In genomic region chrX:73922550-73922882, GRCm38 (mm10) we compare ENCODE assay signal across 9 mouse cellular contexts. TPM values are rescaled to one million over a fixed set of nuclear protein-coding genes. Genes with fewer than 3 reads are reported as not detected.
A peak's percentile ranks its signal among the peaks of the same experiment; 100 is the strongest.
DNase-seq lines count a peak whose midpoint lies in the region; ATAC-seq and TF ChIP-seq lines count a peak whose summit lies in the region.
"Had no signal": no experiment of that assay in that cellular context is flagged by ENCODE, and none has a peak within 500 bp of the region (broad histone marks: within the 10 kb centered on the region; RNA-seq: fewer than 3 reads in every experiment).

No protein-coding gene starts in this region.

- peak overlapping the region; percentile 76 for H3K4me2 ChIP-seq in heart, embryonic 12.5 days
- peak overlapping the region; percentile 75 for H3K4me2 ChIP-seq in hindbrain, embryonic 16.5 days (ENCODE audit: low read length)
- peak overlapping the region; percentile 57 for H3K4me2 ChIP-seq in midbrain, postnatal 0 days (ENCODE audit: low read depth, low read length, poor library complexity, severe bottlenecking)

- no peaks in the 10 kb centered on the region for H3K27me3 ChIP-seq in heart, embryonic 12.5 days (replicated peaks)
- no peaks in the 10 kb centered on the region for H3K27me3 ChIP-seq in hindbrain, embryonic 16.5 days (replicated peaks; ENCODE audit: control insufficient read depth, insufficient read depth, low read length)
- no peaks in the 10 kb centered on the region for H3K27me3 ChIP-seq in midbrain, postnatal 0 days (ENCODE audit: insufficient read depth, low read length)

- peak overlapping the region; percentile 63 for H3K4me3 ChIP-seq in heart, embryonic 12.5 days
- H3K4me3 ChIP-seq in bone marrow, adult 2 months (replicated peaks; ENCODE audit: control insufficient read depth, low read depth, low read length), result peak overlapping the region; percentile 73
- peak overlapping the region; percentile 60 for H3K4me3 ChIP-seq in hindbrain, embryonic 16.5 days (ENCODE audit: low read length)
- H3K4me3 ChIP-seq in midbrain, postnatal 0 days (ENCODE audit: low read depth, low read length), result peak overlapping the region; percentile 53

- TF ChIP-seq POLR2A in bone marrow, adult 2 months (IDR thresholded peaks at IDR 0.05; ENCODE audit: borderline replicate concordance, control insufficient read depth, low read depth, low read length), result no peak

- ATAC-seq in heart, embryonic 12.5 days (ENCODE audit: insufficient number of reproducible peaks, low FRiP score), result no peak
- ATAC-seq in hindbrain, embryonic 16.5 days, result no peak
- ATAC-seq in midbrain, postnatal 0 days (ENCODE audit: low FRiP score), result no peak

- no peak for TF ChIP-seq CTCF in bone marrow, adult 2 months (IDR thresholded peaks at IDR 0.05; ENCODE audit: control insufficient read depth, insufficient read depth, low read length)
- TF ChIP-seq CTCF in midbrain, postnatal 0 days (IDR thresholded peaks at IDR 0.05), result no peak

- H3K9ac ChIP-seq in heart, embryonic 12.5 days, result peak overlapping the region; percentile 67; the same call in 1 of the 2 replicates
- H3K9ac ChIP-seq in hindbrain, embryonic 16.5 days (ENCODE audit: low read depth, low read length), result peak overlapping the region; percentile 69; the same call in 1 of the 2 replicates
- H3K9ac ChIP-seq in midbrain, postnatal 0 days (replicated peaks; ENCODE audit: low read length, poor library complexity, severe bottlenecking), result peak overlapping the region; percentile 42; the same call in 1 of the 2 replicates

- no peaks in the 10 kb centered on the region for H3K4me1 ChIP-seq in heart, embryonic 12.5 days (replicated peaks)
- H3K4me1 ChIP-seq in bone marrow, adult 2 months (ENCODE audit: control insufficient read depth, insufficient read depth, low read length), result no peaks in the 10 kb centered on the region; the same call in 1 of the 2 replicates
- no peaks in the 10 kb centered on the region for H3K4me1 ChIP-seq in hindbrain, embryonic 16.5 days (ENCODE audit: control insufficient read depth, insufficient read depth, low read depth, low read length)
- no peaks in the 10 kb centered on the region for H3K4me1 ChIP-seq in midbrain, postnatal 0 days (ENCODE audit: insufficient read depth, low read length)

- 69% methylated on average over 8 of the region's 8 CpGs for WGBS in heart, embryonic 12.5 days
- 59% methylated on average over 8 of the region's 8 CpGs for WGBS in bone marrow, adult 2 months
- 75% methylated on average over 8 of the region's 8 CpGs for WGBS in hindbrain, embryonic 16.5 days
- WGBS in midbrain, postnatal 0 days, result 76% methylated on average over 8 of the region's 8 CpGs

- peak overlapping the region; percentile 45; the same call in 1 of the 2 replicates for H3K27ac ChIP-seq in heart, embryonic 12.5 days (ENCODE audit: poor library complexity, severe bottlenecking)
- 0 out of 2 replicates have a peak overlapping the region, but pooled peaks have one; percentile 59 for H3K27ac ChIP-seq in bone marrow, adult 2 months (ENCODE audit: control insufficient read depth, insufficient read depth, low read depth, low read length, poor library complexity)
- H3K27ac ChIP-seq in hindbrain, embryonic 16.5 days (ENCODE audit: low read depth, low read length), result peak overlapping the region; percentile 82
- H3K27ac ChIP-seq in midbrain, postnatal 0 days (ENCODE audit: low read depth, low read length), result peak overlapping the region; percentile 71
- H3K27ac ChIP-seq: macrophage had no signal

- H3K9me3 ChIP-seq in heart, embryonic 12.5 days (replicated peaks), result no peaks in the 10 kb centered on the region
- H3K9me3 ChIP-seq in hindbrain, embryonic 16.5 days (ENCODE audit: control insufficient read depth, low read length), result no peaks in the 10 kb centered on the region
- H3K9me3 ChIP-seq in midbrain, postnatal 0 days (ENCODE audit: low read length), result no peaks in the 10 kb centered on the region

- no peak for DNase-seq in heart, adult 18-20 months
- DNase-seq in midbrain, postnatal 0 days (ENCODE audit: low spot score), result no peak
- DNase-seq in layer of hippocampus, adult 9-11 months, result no peak
- DNase-seq in adrenal gland, postnatal 4 days (ENCODE audit: low spot score in 2 of 2), result no peak
- DNase-seq in ovary, postnatal 10 days (ENCODE audit: low spot score), result no peak

- H3K36me3 ChIP-seq in heart, embryonic 12.5 days, result peaks cover 32% of the 10 kb centered on the region
- no peaks in the 10 kb centered on the region for H3K36me3 ChIP-seq in hindbrain, embryonic 16.5 days (ENCODE audit: control insufficient read depth, insufficient read depth, low read length)
- peaks cover 3% of the 10 kb centered on the region; the same call in 1 of the 2 replicates for H3K36me3 ChIP-seq in midbrain, postnatal 0 days (ENCODE audit: insufficient read depth, low read length)

RNA-seq across cellular contexts. Expression of gene Naa10, which starts 0.8 kb away (rescaled TPM):
- 77.6 and 87.2 TPM in 2 replicates for polyA plus RNA-seq in heart, embryonic 12.5 days (2016; fragmentation: Nextera tagmentation; extraction: Ambion mirVana)
- total RNA-seq in heart, adult 18-20 months (2021), result 10 to 100 TPM; 56.6 to 58.6 TPM
- polyA plus RNA-seq in bone marrow, adult 2 months (2011; ENCODE audit: insufficient read depth, insufficient read length, low replicate concordance, missing spikeins), result 60.9 and 77.0 TPM in 2 replicates
- 89.5 and 92.9 TPM in 2 replicates for polyA plus RNA-seq in hindbrain, embryonic 16.5 days (2015; fragmentation: Nextera tagmentation; extraction: Ambion mirVana)
- 47.7 and 83.0 TPM in 2 replicates for total RNA-seq in midbrain, postnatal 0 days (2014; rRNA removed)
- 77.5 and 81.8 TPM in 2 replicates for polyA plus RNA-seq in midbrain, postnatal 0 days (2015; fragmentation: Nextera tagmentation; extraction: Ambion mirVana)
- total RNA-seq in adrenal gland, postnatal 4 days (2021), result 100 to 1,000 TPM in 1 of 2 experiments, 10 to 100 TPM in 1; 98.4 to 104 TPM

RNA-seq across cellular contexts. Expression of gene Arhgap4, which starts 0.8 kb away (rescaled TPM):
- polyA plus RNA-seq in heart, embryonic 12.5 days (2016; fragmentation: Nextera tagmentation; extraction: Ambion mirVana), result 1.4 and 1.9 TPM in 2 replicates
- 1 to 10 TPM in 1 of 2 experiments, under 1 TPM in 1; 0.72 to 3.8 TPM for total RNA-seq in heart, adult 18-20 months (2021)
- polyA plus RNA-seq in bone marrow, adult 2 months (2011; ENCODE audit: insufficient read depth, insufficient read length, low replicate concordance, missing spikeins), result 53.5 and 163 TPM in 2 replicates
- 2.7 TPM in 2 replicates for polyA plus RNA-seq in hindbrain, embryonic 16.5 days (2015; fragmentation: Nextera tagmentation; extraction: Ambion mirVana)
- total RNA-seq in midbrain, postnatal 0 days (2014; rRNA removed), result 4.8 and 5.6 TPM in 2 replicates
- polyA plus RNA-seq in midbrain, postnatal 0 days (2015; fragmentation: Nextera tagmentation; extraction: Ambion mirVana), result 1.3 and 1.4 TPM in 2 replicates
- 10 to 100 TPM in 1 of 2 experiments, 1 to 10 TPM in 1; 6.6 to 10.1 TPM for total RNA-seq in adrenal gland, postnatal 4 days (2021)

RNA-seq across cellular contexts. Expression of gene Renbp, which starts 8.1 kb away (rescaled TPM):
- polyA plus RNA-seq in heart, embryonic 12.5 days (2016; fragmentation: Nextera tagmentation; extraction: Ambion mirVana), result 50.2 and 50.8 TPM in 2 replicates
- 1 to 10 TPM; 5.5 to 7.3 TPM for total RNA-seq in heart, adult 18-20 months (2021)
- polyA plus RNA-seq in bone marrow, adult 2 months (2011; ENCODE audit: insufficient read depth, insufficient read length, low replicate concordance, missing spikeins), result 30.7 and 48.6 TPM in 2 replicates
- polyA plus RNA-seq in hindbrain, embryonic 16.5 days (2015; fragmentation: Nextera tagmentation; extraction: Ambion mirVana), result 15.2 and 16.8 TPM in 2 replicates
- total RNA-seq in midbrain, postnatal 0 days (2014; rRNA removed), result 3.3 and 8.8 TPM in 2 replicates
- 10.3 and 12.5 TPM in 2 replicates for polyA plus RNA-seq in midbrain, postnatal 0 days (2015; fragmentation: Nextera tagmentation; extraction: Ambion mirVana)
- 10 to 100 TPM; 30.4 to 30.8 TPM for total RNA-seq in adrenal gland, postnatal 4 days (2021)

RNA-seq across cellular contexts. Expression of gene L1cam, which starts 26.6 kb away (rescaled TPM):
- 0.58 and 0.73 TPM in 2 replicates for polyA plus RNA-seq in heart, embryonic 12.5 days (2016; fragmentation: Nextera tagmentation; extraction: Ambion mirVana)
- 1 to 10 TPM; 3.7 to 4.1 TPM for total RNA-seq in heart, adult 18-20 months (2021)
- polyA plus RNA-seq in bone marrow, adult 2 months (2011; ENCODE audit: insufficient read depth, insufficient read length, low replicate concordance, missing spikeins), result 3.6 and 12.7 TPM in 2 replicates
- polyA plus RNA-seq in hindbrain, embryonic 16.5 days (2015; fragmentation: Nextera tagmentation; extraction: Ambion mirVana), result 109 and 139 TPM in 2 replicates
- 292 and 296 TPM in 2 replicates for total RNA-seq in midbrain, postnatal 0 days (2014; rRNA removed)
- 113 and 116 TPM in 2 replicates for polyA plus RNA-seq in midbrain, postnatal 0 days (2015; fragmentation: Nextera tagmentation; extraction: Ambion mirVana)
- 10 to 100 TPM; 27.6 to 45.7 TPM for total RNA-seq in adrenal gland, postnatal 4 days (2021)

RNA-seq across cellular contexts. Expression of gene Avpr2, which starts 30.6 kb away (rescaled TPM):
- polyA plus RNA-seq in heart, embryonic 12.5 days (2016; fragmentation: Nextera tagmentation; extraction: Ambion mirVana), result not detected in 2 replicates
- total RNA-seq in heart, adult 18-20 months (2021), result not detected
- not detected in 2 replicates for polyA plus RNA-seq in bone marrow, adult 2 months (2011; ENCODE audit: insufficient read depth, insufficient read length, low replicate concordance, missing spikeins)
- 0.11 and 0.20 TPM in 2 replicates for polyA plus RNA-seq in hindbrain, embryonic 16.5 days (2015; fragmentation: Nextera tagmentation; extraction: Ambion mirVana)
- total RNA-seq in midbrain, postnatal 0 days (2014; rRNA removed), result not detected in 2 replicates
- 0.06 TPM in 1 of 2 replicates, not detected in the other for polyA plus RNA-seq in midbrain, postnatal 0 days (2015; fragmentation: Nextera tagmentation; extraction: Ambion mirVana)
- total RNA-seq in adrenal gland, postnatal 4 days (2021), result under 1 TPM in 1 of 2 experiments, not detected in 1; 0.76 TPM

Comparison
In these comparisons a context has a peak if more than half of its experiments do, and no peak if none do; other contexts are left out.
1. RNA of gene Arhgap4, which starts 0.8 kb away (polyA plus RNA-seq): 53.5 to 163 TPM in bone marrow, adult 2 months; 2.7 TPM in hindbrain, embryonic 16.5 days, 1.3 to 1.4 TPM in midbrain, postnatal 0 days and 1.4 to 1.9 TPM in heart, embryonic 12.5 days; every median in the first group is over 10 times any median in the second.
2. Peak in every context shown above with its lines, with median percentiles within 50 percentile points of each other: H3K27ac ChIP-seq, H3K4me2 ChIP-seq, H3K4me3 ChIP-seq and H3K9ac ChIP-seq.